Mouse (Mus musculus) stomach, embryonic 15.5 days (tissue): Measurements from ENCODE around the gene Tor2a. TPM values are rescaled to one million over a fixed set of nuclear protein-coding genes. Genes with fewer than 3 reads are reported as not detected.

Experiments
- ATAC-seq: fragments of 200-750 bp; cut with Nextera tagmentation; 2 replicates; pipeline ENCODE4 v1.8.0; 2017; ENCODE audit warnings: low read depth, moderate number of reproducible peaks, moderate TSS enrichment; ENCODE audit not compliant: insufficient read depth, low FRiP score
- H3K27ac ChIP-seq: fragments of 300-500 bp; sonication (generic); 2 replicates; pipeline ENCODE4 v1.5.1; 2015; ENCODE audit warnings: mild to moderate bottlenecking, inconsistent platforms
- H3K27me3 ChIP-seq: fragments of 300-500 bp; sonication (generic); replicated peaks from 2 replicates; pipeline ENCODE4 v1.6.1; 2015; ENCODE audit warnings: inconsistent platforms
- H3K36me3 ChIP-seq: fragments of 300-500 bp; sonication (generic); 2 replicates; pipeline ENCODE4 v1.6.1; 2015; ENCODE audit warnings: inconsistent platforms
- H3K4me1 ChIP-seq: fragments of 300-500 bp; sonication (generic); 2 replicates; pipeline ENCODE4 v1.6.1; 2015; ENCODE audit warnings: inconsistent platforms
- H3K4me2 ChIP-seq: fragments of 300-500 bp; sonication (generic); 2 replicates; pipeline ENCODE4 v1.6.1; 2015; ENCODE audit warnings: mild to moderate bottlenecking, inconsistent platforms
- H3K4me3 ChIP-seq: fragments of 300-500 bp; sonication (generic); replicated peaks from 2 replicates; pipeline ENCODE4 v1.5.1; 2015; ENCODE audit warnings: inconsistent platforms
- H3K9ac ChIP-seq: fragments of 300-500 bp; sonication (generic); 2 replicates; pipeline ENCODE4 v1.6.1; 2015; ENCODE audit warnings: inconsistent platforms
- H3K9me3 ChIP-seq: fragments of 300-500 bp; sonication (generic); 2 replicates; pipeline ENCODE4 v1.6.1; 2016; ENCODE audit warnings: inconsistent platforms
- WGBS: fragments of 180-500 bp; shearing (Covaris S2); methylation state at CpG from one replicate; pipeline ENCODE4 v1.1.7; 2015; 5-methylcytosine and 5-hydroxymethylcytosine counted together
- polyA plus RNA-seq: library from polyadenylated mRNA; unstranded; fragments of >200 nt; fragmentation: Nextera tagmentation; extraction: Ambion mirVana; gene quantifications from 2 replicates; pipeline ENCODE4 v1.2.1, GENCODE M21; 2015

Tor2a gene
- 63.8 and 68.5 TPM in 2 replicates for polyA plus RNA-seq

DNA sequence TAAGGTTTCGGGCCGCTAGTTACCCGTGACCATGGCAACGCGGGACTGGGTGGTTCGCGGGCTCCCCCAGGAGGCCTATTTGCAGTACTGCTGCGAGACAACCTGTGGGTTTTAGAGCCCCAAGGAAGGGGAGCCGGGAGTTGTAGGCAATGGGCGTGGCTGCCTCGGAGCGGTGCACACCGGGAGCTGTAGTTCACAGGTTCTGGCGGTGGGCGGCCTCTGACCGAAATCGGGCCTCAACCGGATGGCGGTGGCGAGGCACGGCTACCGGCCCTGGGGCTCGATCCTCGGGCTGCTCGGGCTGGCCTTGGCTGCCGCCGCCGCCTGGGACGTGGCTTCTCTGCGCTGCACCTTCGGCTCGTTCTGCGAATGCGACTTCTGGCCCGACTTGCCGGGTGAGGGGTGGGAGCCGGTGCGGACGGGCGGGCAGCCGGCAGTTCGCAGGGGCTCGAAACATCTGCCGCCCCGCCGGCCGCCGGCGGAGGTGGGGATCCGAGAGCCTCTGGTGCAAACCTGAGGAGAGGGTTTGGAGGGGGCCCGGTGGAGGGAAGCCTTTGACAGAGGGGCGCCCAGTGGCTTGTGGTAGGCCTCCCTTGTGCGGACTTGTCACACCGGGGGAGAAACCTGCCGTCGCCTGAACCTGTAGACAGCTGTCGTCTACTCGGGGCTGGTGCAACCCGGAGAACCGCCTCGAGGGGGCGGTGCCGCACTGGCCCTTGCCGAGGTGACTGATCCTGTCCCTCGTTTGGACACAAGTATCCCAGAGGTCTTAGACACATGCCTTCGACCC lies at the start of gene Tor2a:
Gene Tor2a, plus strand, starts transcription at position 179 of the 790 bp plus-strand sequence.
- peak within 1 kb of the TSS; percentile 92 for H3K27ac ChIP-seq
- no peaks in the 10 kb centered on the region; the same call in 1 of the 2 replicates for H3K4me1 ChIP-seq
- H3K9ac ChIP-seq, result peak within 1 kb of the TSS; percentile 81
- peak within 1 kb of the TSS; percentile 87 for H3K4me3 ChIP-seq
- no peaks in the 10 kb centered on the region for H3K9me3 ChIP-seq
- peak within 1 kb of the TSS; percentile 62 for H3K4me2 ChIP-seq
- no peaks in the 10 kb centered on the region for H3K27me3 ChIP-seq
- peaks cover 18% of the 10 kb centered on the region for H3K36me3 ChIP-seq
- under 1% methylated on average over 66 of the region's 66 CpGs for WGBS
- peak; percentile 95 for ATAC-seq

DNA sequence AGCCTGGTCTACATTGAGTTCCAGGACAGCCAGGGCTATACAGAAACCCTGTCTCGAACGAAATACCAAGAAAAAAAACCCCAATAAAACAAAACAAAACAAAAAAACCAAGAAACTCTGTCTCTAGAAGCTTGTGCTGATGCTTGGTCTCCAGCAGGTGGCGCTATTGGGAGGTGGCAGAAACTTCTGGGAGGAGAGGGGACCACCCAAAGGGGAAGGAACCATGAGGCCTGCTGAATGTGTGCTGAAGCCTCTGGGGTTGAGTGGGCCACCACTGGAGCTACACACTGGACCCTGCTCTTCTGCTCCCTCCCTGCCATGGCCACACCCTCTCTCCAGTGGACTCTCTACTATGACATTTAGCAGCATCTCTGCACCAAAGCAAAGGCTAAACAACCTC lies 48.4 kb upstream of the Tor2a start:
- peaks cover 57% of the 10 kb centered on the region for H3K36me3 ChIP-seq
- no peak for ATAC-seq
- no peak overlapping the region for H3K4me2 ChIP-seq
- WGBS, result 40% methylated on average over 3 of the region's 3 CpGs
- H3K9ac ChIP-seq, result no peak overlapping the region
- H3K9me3 ChIP-seq, result no peaks in the 10 kb centered on the region
- H3K27ac ChIP-seq, result no peak overlapping the region
- no peak overlapping the region for H3K4me3 ChIP-seq
- H3K27me3 ChIP-seq, result no peaks in the 10 kb centered on the region
- peaks cover 19% of the 10 kb centered on the region for H3K4me1 ChIP-seq

DNA sequence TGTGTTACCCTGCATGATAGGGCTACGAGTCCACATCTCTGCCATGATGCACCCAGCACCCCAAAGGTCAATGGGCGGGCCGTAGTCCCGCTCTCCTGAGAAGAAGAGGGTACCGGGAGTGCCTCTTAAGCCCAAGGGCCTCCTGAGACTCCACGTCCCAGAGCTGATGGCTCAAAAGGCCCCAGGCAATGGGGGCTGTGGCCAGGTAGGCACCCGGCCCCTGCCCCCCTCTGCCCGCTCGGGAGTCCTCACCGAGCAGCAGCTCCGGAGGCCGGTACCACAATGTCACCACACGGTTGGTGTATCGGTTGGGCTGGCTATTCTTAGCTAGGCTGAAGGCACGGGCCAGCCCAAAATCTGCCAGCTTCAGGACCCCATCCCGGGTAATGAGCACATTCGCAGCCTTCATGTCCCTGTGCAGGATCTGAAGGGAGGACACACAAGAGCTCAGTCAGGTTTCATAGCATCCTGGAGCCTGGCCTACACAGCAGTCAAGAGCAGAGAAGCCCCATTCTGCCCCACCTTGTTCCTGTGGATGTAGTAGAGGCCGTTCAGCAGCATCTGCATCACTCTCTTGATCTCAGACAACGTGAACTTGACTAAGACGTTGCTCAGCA lies 47.4 kb upstream of the Tor2a start:
- Histone ChIP-seq H3K4me2 (no peak overlapping the region), H3K27ac (no peak overlapping the region), H3K9me3 (no peaks in the 10 kb centered on the region), H3K27me3 (no peaks in the 10 kb centered on the region), H3K4me3 (no peak overlapping the region), H3K4me1 (peaks cover 28% of the 10 kb centered on the region), H3K36me3 (peaks cover 51% of the 10 kb centered on the region), H3K9ac (no peak overlapping the region)
- ATAC-seq, result no peak
- 92% methylated on average over 20 of the region's 20 CpGs for WGBS

DNA sequence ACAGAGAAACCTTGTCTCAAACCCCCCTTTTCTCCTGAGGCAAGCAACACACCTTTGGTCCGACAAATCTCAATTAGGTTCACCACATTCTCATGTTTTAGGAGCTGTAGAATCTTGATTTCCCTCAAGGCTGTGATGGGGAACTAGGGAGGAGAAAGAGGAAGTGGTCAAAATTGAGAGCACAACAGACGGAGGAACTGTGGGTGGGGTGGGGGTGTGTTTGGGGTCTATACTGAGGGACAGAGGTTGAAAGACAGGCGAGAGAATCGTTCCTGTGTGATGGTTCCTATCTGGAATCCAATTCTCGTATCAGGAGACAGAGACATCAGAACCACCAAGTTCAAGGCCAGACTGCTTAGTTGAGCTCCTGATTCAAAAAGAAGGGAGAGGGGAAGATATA lies 46.6 kb upstream of the Tor2a start:
- no peak overlapping the region for H3K9ac ChIP-seq
- H3K27me3 ChIP-seq, result no peaks in the 10 kb centered on the region
- peaks cover 47% of the 10 kb centered on the region for H3K36me3 ChIP-seq
- no peaks in the 10 kb centered on the region for H3K9me3 ChIP-seq
- no peak overlapping the region for H3K27ac ChIP-seq
- no peak overlapping the region for H3K4me2 ChIP-seq
- 80% methylated on average over 5 of the region's 5 CpGs for WGBS
- H3K4me3 ChIP-seq, result no peak overlapping the region
- H3K4me1 ChIP-seq, result peaks cover 32% of the 10 kb centered on the region
- no peak for ATAC-seq

DNA sequence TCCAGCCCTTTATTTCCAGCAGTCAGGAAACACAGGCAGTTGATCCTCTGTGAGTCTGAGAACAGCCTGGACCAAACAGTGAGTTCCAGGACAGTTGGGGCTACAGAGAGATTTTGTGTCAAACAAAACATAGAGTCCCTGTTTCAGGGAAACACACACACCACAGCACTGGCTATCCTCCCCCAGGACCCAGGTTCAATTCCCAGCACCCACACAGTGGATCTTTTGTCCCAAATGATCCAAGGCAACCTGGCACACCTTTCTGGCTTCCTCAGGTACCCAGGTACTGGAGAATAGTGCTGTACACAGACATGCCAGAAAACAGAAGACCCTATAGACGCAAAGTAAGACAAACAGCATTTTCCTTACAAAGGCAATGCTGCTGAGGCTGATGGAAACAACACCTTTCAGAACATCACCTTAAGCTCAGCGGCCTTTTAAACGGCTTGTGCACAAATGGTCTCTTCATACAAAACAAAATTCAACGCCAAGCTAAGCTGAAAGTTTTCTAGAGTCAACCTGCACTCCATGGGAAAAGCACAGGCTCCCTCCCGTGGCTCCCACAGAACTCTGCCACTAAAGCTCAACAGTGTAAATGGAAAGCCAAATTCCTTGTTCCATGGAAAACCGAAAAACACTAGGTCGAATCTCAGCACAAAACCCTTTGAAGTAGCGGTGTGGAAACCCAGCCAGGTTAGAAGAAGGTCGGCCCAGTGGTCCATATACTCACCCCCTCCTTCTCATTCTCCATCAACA lies 45.6 kb upstream of the Tor2a start:
- H3K27me3 ChIP-seq, result no peaks in the 10 kb centered on the region
- no peak for ATAC-seq
- 23% methylated on average over 9 of the region's 9 CpGs for WGBS

DNA sequence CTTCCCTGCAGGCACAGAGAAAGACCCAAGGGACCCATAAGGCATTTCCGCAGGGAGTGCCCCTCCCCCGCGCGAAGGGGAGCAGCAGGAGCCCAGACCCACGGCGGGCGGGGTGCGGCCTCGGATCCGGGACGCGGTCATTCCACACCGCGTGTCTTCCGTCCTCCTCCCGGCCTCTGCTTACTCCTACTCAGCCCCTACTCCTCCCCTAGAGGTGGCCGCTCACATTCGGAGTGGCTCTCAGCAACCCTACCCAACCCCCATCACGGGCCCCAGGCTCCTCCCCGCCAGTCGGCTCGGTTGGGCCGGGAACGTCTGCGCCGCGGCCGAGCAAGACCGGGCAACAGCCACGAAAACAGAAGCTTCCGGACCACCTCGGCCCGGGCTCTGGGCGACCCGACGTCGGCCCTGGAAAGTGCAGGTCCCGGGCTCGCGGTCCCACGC lies 44.9 kb upstream of the Tor2a start:
- Histone ChIP-seq H3K4me2 (peak overlapping the region; percentile 86), H3K27me3 (no peaks in the 10 kb centered on the region), H3K36me3 (peaks cover 33% of the 10 kb centered on the region), H3K4me3 (peak overlapping the region; percentile 86), H3K9me3 (no peaks in the 10 kb centered on the region), H3K4me1 (peaks cover 28% of the 10 kb centered on the region), H3K27ac (peak overlapping the region; percentile 97), H3K9ac (peak overlapping the region; percentile 75)
- under 1% methylated on average over 41 of the region's 41 CpGs for WGBS
- peak; percentile 50 for ATAC-seq

More for the DNA sequence above, 45.6 kb upstream of the Tor2a start:
- H3K27ac ChIP-seq, result peak overlapping the region; percentile 97
- H3K9me3 ChIP-seq, result no peaks in the 10 kb centered on the region
- peaks cover 39% of the 10 kb centered on the region for H3K36me3 ChIP-seq
- peak overlapping the region; percentile 86 for H3K4me2 ChIP-seq
- H3K9ac ChIP-seq, result peak overlapping the region; percentile 75
- peaks cover 30% of the 10 kb centered on the region for H3K4me1 ChIP-seq
- H3K4me3 ChIP-seq, result peak overlapping the region; percentile 86

DNA sequence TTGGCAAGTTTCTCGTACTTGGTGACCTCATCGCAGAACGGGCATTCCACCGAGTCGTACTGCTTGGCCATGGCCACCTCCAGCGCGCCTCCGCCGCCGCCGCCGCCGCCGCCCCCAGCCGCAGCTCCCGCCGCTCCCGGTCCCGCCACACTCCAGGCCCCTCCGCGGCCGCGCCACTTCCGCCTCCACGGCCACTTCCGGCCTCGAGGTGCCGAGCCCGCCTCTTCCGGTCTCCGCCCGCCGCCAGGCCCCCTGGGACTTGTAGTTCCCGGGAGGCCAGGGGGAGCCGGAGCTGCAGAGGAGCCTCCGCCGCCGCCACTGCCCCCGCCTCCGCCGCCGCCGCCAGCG lies 44.5 kb upstream of the Tor2a start:
- Histone ChIP-seq H3K9ac (peak overlapping the region; percentile 75), H3K36me3 (peaks cover 32% of the 10 kb centered on the region), H3K27ac (peak overlapping the region; percentile 97), H3K27me3 (no peaks in the 10 kb centered on the region), H3K9me3 (no peaks in the 10 kb centered on the region), H3K4me1 (peaks cover 28% of the 10 kb centered on the region), H3K4me3 (peak overlapping the region; percentile 86), H3K4me2 (peak overlapping the region; percentile 86)
- ATAC-seq, result peak; percentile 88
- WGBS, result 0% methylated on average over 36 of the region's 44 CpGs

DNA sequence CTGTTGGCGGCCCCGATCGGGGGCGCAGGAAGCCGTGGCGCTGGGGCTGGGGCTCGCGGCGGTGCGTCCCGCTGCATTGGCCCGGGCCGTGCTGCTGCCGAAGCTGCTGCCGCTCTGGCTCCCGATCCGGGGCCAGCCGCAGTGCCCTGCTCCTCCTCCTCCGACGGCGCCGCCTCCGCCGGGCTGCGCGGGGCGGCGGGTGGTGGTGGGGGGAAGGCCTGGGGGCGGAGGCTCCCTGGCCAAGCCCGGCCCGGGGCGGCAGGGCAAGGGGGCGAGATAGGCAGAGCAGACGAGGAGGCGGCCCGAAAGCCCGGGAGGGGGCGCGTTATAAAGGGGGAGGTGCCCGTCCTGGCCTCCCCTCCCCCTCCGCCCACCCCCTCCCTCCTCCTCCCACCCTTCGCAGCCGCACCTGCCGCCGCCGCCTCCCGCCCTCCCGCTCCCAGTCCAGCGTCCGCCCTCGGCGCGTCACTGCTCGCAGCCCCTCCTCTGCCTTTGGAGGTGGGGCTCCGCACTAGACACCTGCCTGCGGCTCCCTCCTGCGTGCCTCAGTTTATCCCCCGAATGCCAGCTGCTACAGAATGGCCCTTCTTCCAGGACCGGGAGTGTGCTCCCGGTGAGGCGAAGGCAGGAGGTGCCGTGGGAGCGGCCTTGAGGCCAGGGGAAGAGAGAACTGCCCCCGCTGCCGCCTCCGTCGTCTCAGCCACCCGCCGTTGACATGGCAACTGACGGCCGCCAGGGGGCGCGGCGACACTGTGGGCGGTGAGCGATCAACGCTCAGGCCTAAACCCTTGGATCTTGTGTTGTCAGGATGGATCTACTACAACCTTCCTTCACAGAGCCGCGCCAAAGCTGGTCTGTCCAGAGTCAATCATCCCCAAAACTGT lies 43.9 kb upstream of the Tor2a start, which contains the start of gene Cdk9:
Gene Cdk9, minus strand, starts transcription at position 143 of the 884 bp plus-strand sequence.
- Histone ChIP-seq H3K4me2 (peak within 1 kb of the TSS; percentile 86), H3K9me3 (no peaks in the 10 kb centered on the region), H3K9ac (peak within 1 kb of the TSS; percentile 75), H3K4me3 (peak within 1 kb of the TSS; percentile 86), H3K27ac (peak within 1 kb of the TSS; percentile 97), H3K4me1 (peaks cover 28% of the 10 kb centered on the region), H3K27me3 (no peaks in the 10 kb centered on the region), H3K36me3 (peaks cover 25% of the 10 kb centered on the region)
- peak; percentile 87 for ATAC-seq
- under 1% methylated on average over 43 of the region's 79 CpGs for WGBS

DNA sequence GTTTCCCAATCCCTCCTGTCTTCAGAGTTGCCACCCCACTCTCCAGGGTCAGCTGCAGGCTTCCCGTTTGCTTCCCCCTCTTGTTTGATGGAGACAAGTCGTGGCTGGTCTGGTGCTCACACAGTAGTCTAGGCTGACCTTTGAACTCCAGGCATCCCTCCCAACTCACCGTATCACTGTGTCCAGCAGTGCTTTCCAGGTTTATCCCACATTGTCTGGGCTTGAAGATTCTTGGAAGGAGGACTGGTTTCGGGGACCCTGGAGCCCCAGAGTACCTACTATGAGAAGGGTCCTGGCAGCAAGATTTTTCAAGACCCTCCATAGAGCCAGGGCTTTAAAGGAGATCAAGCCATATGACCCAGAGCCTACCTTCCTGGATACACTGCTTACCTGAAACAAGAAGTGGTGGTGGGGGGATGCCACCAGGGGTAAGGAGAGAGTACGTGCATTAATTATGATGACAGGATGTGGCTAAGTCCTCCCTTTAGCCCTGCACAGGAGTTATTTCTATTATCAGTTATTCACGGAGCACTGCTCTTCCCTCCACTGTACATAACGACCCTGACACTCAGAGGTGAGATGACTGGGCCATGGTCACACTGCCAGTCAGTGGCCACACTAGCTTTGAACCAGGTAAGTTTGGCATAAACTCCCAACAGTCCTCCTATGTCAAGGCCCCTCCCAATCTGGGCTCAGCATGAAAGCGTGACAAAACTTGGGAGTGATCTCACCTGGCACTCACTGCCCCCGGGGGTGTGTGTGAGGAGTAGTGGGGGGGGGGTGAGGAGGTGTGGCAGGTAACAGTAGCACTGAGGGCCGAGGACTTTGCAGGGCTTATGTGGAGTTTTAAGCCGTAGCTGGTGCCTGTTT lies 42.7 kb upstream of the Tor2a start:
- no peaks in the 10 kb centered on the region for H3K9me3 ChIP-seq
- H3K4me1 ChIP-seq, result peaks cover 28% of the 10 kb centered on the region
- 43% methylated on average over 11 of the region's 11 CpGs for WGBS
- no peak for ATAC-seq
- no peak overlapping the region for H3K4me3 ChIP-seq
- no peaks in the 10 kb centered on the region for H3K27me3 ChIP-seq
- H3K4me2 ChIP-seq, result peak overlapping the region; percentile 74; the same call in 1 of the 2 replicates
- H3K9ac ChIP-seq, result peak overlapping the region; percentile 6; the same call in 1 of the 2 replicates
- peak overlapping the region; percentile 97 for H3K27ac ChIP-seq
- peaks cover 17% of the 10 kb centered on the region for H3K36me3 ChIP-seq

DNA sequence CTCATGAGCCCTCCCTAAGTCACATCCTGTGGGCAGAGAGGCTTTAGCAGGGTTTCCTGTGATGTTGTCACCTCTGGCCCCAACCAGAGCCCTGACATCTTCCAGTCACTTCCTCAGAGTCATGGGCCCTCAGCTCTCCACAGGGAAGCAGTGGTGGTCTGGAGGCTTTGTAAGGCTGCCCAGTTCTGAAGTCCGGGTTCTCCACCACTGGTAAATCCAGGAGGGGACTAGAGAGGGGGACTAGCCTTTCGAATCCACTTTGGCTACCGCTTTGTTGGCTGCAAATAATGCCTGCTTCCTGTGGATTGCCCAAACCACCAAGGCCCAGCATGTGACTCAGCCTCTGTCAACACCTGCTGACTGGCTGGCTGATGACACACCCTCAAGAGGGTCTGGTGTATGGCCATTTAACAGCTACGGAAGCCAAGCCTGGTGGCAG lies 42.0 kb upstream of the Tor2a start:
- no peaks in the 10 kb centered on the region for H3K27me3 ChIP-seq
- 48% methylated on average over 4 of the region's 4 CpGs for WGBS
- peaks cover 11% of the 10 kb centered on the region; the same call in 1 of the 2 replicates for H3K36me3 ChIP-seq
- peaks cover 28% of the 10 kb centered on the region for H3K4me1 ChIP-seq
- H3K9ac ChIP-seq, result no peak overlapping the region
- ATAC-seq, result no peak
- H3K4me3 ChIP-seq, result no peak overlapping the region
- no peak overlapping the region for H3K4me2 ChIP-seq
- H3K27ac ChIP-seq, result peak overlapping the region; percentile 73
- no peaks in the 10 kb centered on the region for H3K9me3 ChIP-seq
